Mouse (Mus musculus): ENCODE data around the gene Srp54a. TPM values are rescaled to one million over a fixed set of nuclear protein-coding genes. Genes with fewer than 3 reads are reported as not detected.
A peak's percentile ranks its signal among the peaks of the same experiment; 100 is the strongest.
"Not testable (repeated sequence)": the region's sequence is repeated elsewhere in the genome, so short reads cannot be mapped to it uniquely, and the experiment has no call there.

The Srp54a gene
- polyA plus RNA-seq, 1 experiment from 2014 or later: 124 TPM

GRCm38 (mm10) chr12:55061006-55061405 is 19.1 kb upstream of the Srp54a start:
- no peaks in the 10 kb centered on the region for H3K4me1 ChIP-seq (replicated peaks; ENCODE audit: control insufficient read depth, insufficient read depth)
- no peak overlapping the region for H3K4me2 ChIP-seq (replicated peaks; ENCODE audit: low read depth)
- no peaks in the 10 kb centered on the region for H3K27me3 ChIP-seq (ENCODE audit: control insufficient read depth, insufficient read depth, low read length)
- DNase-seq (ENCODE audit: low spot score): no peak
- 78% methylated on average over 10 of the region's 10 CpGs for WGBS
- no peak overlapping the region for H3K4me3 ChIP-seq (ENCODE audit: low read depth, low read length)
- no peak for ATAC-seq (ENCODE audit: low FRiP score, low TSS enrichment)
- H3K9me3 ChIP-seq (ENCODE audit: control insufficient read depth, low read length): no peaks in the 10 kb centered on the region
- H3K36me3 ChIP-seq (ENCODE audit: control insufficient read depth, insufficient read depth, low read length): no peaks in the 10 kb centered on the region
- no peak overlapping the region for H3K9ac ChIP-seq (ENCODE audit: low read length)
- TF ChIP-seq CTCF (IDR thresholded peaks at IDR 0.05; ENCODE audit: low read depth) (no peak), EP300 (optimal IDR thresholded peaks at IDR 0.05) (no peak)
- no peak overlapping the region for H3K27ac ChIP-seq (replicated peaks)

GRCm38 (mm10) chr12:55062141-55062540 is 17.9 kb upstream of the Srp54a start:
- 88% methylated on average over 1 of the region's 1 CpGs for WGBS
- Histone ChIP-seq H3K9me3 (ENCODE audit: control insufficient read depth, low read length) (no peaks in the 10 kb centered on the region), H3K27ac (replicated peaks) (no peak overlapping the region), H3K4me2 (replicated peaks; ENCODE audit: low read depth) (no peak overlapping the region), H3K4me3 (ENCODE audit: low read depth, low read length) (no peak overlapping the region), H3K27me3 (ENCODE audit: control insufficient read depth, insufficient read depth, low read length) (no peaks in the 10 kb centered on the region), H3K9ac (ENCODE audit: low read length) (no peak overlapping the region), H3K36me3 (ENCODE audit: control insufficient read depth, insufficient read depth, low read length) (no peaks in the 10 kb centered on the region), H3K4me1 (replicated peaks; ENCODE audit: control insufficient read depth, insufficient read depth) (no peaks in the 10 kb centered on the region)
- no peak for DNase-seq (ENCODE audit: low spot score)
- no peak for ATAC-seq (ENCODE audit: low FRiP score, low TSS enrichment)
- no peak for TF ChIP-seq EP300 (optimal IDR thresholded peaks at IDR 0.05)
- TF ChIP-seq CTCF (IDR thresholded peaks at IDR 0.05; ENCODE audit: low read depth): no peak

GRCm38 (mm10) chr12:55072495-55072894 is 7.6 kb upstream of the Srp54a start:
- no peak for ATAC-seq (ENCODE audit: low FRiP score, low TSS enrichment)

GRCm38 (mm10) chr12:55073686-55074085 is 6.4 kb upstream of the Srp54a start:
- Histone ChIP-seq H3K9ac (ENCODE audit: low read length) (no peak overlapping the region), H3K4me3 (ENCODE audit: low read depth, low read length) (no peak overlapping the region), H3K27ac (replicated peaks) (no peak overlapping the region), H3K9me3 (ENCODE audit: control insufficient read depth, low read length) (no peaks in the 10 kb centered on the region), H3K27me3 (ENCODE audit: control insufficient read depth, insufficient read depth, low read length) (no peaks in the 10 kb centered on the region), H3K4me1 (replicated peaks; ENCODE audit: control insufficient read depth, insufficient read depth) (no peaks in the 10 kb centered on the region), H3K36me3 (ENCODE audit: control insufficient read depth, insufficient read depth, low read length) (no peaks in the 10 kb centered on the region), H3K4me2 (replicated peaks; ENCODE audit: low read depth) (no peak overlapping the region)
- ATAC-seq (ENCODE audit: low FRiP score, low TSS enrichment) (no peak), DNase-seq (ENCODE audit: low spot score) (no peak)
- WGBS: 88% methylated on average over 7 of the region's 7 CpGs
- TF ChIP-seq CTCF (IDR thresholded peaks at IDR 0.05; ENCODE audit: low read depth) (no peak), EP300 (optimal IDR thresholded peaks at IDR 0.05) (no peak)

More at GRCm38 (mm10) chr12:55072495-55072894, 7.6 kb upstream of the Srp54a start:
- H3K4me1 ChIP-seq (replicated peaks; ENCODE audit: control insufficient read depth, insufficient read depth): no peaks in the 10 kb centered on the region
- H3K36me3 ChIP-seq (ENCODE audit: control insufficient read depth, insufficient read depth, low read length): no peaks in the 10 kb centered on the region; the same call in 1 of the 2 replicates
- WGBS: 63% methylated on average over 4 of the region's 4 CpGs
- DNase-seq (ENCODE audit: low spot score): no peak
- TF ChIP-seq EP300 (optimal IDR thresholded peaks at IDR 0.05) (no peak), CTCF (IDR thresholded peaks at IDR 0.05; ENCODE audit: low read depth) (no peak)
- H3K9me3 ChIP-seq (ENCODE audit: control insufficient read depth, low read length): no peaks in the 10 kb centered on the region
- no peak overlapping the region for H3K27ac ChIP-seq (replicated peaks)
- no peak overlapping the region for H3K9ac ChIP-seq (ENCODE audit: low read length)
- no peak overlapping the region for H3K4me3 ChIP-seq (ENCODE audit: low read depth, low read length)
- no peaks in the 10 kb centered on the region for H3K27me3 ChIP-seq (ENCODE audit: control insufficient read depth, insufficient read depth, low read length)
- H3K4me2 ChIP-seq (replicated peaks; ENCODE audit: low read depth): no peak overlapping the region

GRCm38 (mm10) chr12:55075296-55075695 is 4.8 kb upstream of the Srp54a start:
- 93% methylated on average over 2 of the region's 2 CpGs for WGBS
- H3K36me3 ChIP-seq (ENCODE audit: control insufficient read depth, insufficient read depth, low read length): no peaks in the 10 kb centered on the region
- ATAC-seq (ENCODE audit: low FRiP score, low TSS enrichment): no peak
- no peak overlapping the region for H3K27ac ChIP-seq (replicated peaks)
- no peak overlapping the region for H3K4me3 ChIP-seq (ENCODE audit: low read depth, low read length)
- no peak overlapping the region for H3K4me2 ChIP-seq (replicated peaks; ENCODE audit: low read depth)
- no peaks in the 10 kb centered on the region for H3K4me1 ChIP-seq (replicated peaks; ENCODE audit: control insufficient read depth, insufficient read depth)
- TF ChIP-seq CTCF (IDR thresholded peaks at IDR 0.05; ENCODE audit: low read depth): no peak
- no peak for TF ChIP-seq EP300 (optimal IDR thresholded peaks at IDR 0.05)
- no peak overlapping the region for H3K9ac ChIP-seq (ENCODE audit: low read length)
- DNase-seq (ENCODE audit: low spot score): no peak
- H3K9me3 ChIP-seq (ENCODE audit: control insufficient read depth, low read length): no peaks in the 10 kb centered on the region
- H3K27me3 ChIP-seq (ENCODE audit: control insufficient read depth, insufficient read depth, low read length): no peaks in the 10 kb centered on the region

GRCm38 (mm10) chr12:55078706-55079105 is 1.4 kb upstream of the Srp54a start:
- not testable (repeated sequence) for DNase-seq (ENCODE audit: low spot score); H3K4me2 ChIP-seq (replicated peaks; ENCODE audit: low read depth); H3K36me3 ChIP-seq (ENCODE audit: control insufficient read depth, insufficient read depth, low read length); H3K4me3 ChIP-seq (ENCODE audit: low read depth, low read length); H3K9ac ChIP-seq (ENCODE audit: low read length); H3K4me1 ChIP-seq (replicated peaks; ENCODE audit: control insufficient read depth, insufficient read depth); H3K9me3 ChIP-seq (ENCODE audit: control insufficient read depth, low read length); H3K27me3 ChIP-seq (ENCODE audit: control insufficient read depth, insufficient read depth, low read length); H3K27ac ChIP-seq (replicated peaks); ATAC-seq (ENCODE audit: low FRiP score, low TSS enrichment)
- WGBS: 41% methylated on average over 2 of the region's 2 CpGs
- TF ChIP-seq CTCF (IDR thresholded peaks at IDR 0.05; ENCODE audit: low read depth): peak; percentile 58

GRCm38 (mm10) chr12:55080601-55080942 is 510 bp downstream of the Srp54a start:
- not testable (repeated sequence) for H3K27me3 ChIP-seq (ENCODE audit: control insufficient read depth, insufficient read depth, low read length); H3K4me1 ChIP-seq (replicated peaks; ENCODE audit: control insufficient read depth, insufficient read depth); DNase-seq (ENCODE audit: low spot score); ATAC-seq (ENCODE audit: low FRiP score, low TSS enrichment); H3K9me3 ChIP-seq (ENCODE audit: control insufficient read depth, low read length); H3K36me3 ChIP-seq (ENCODE audit: control insufficient read depth, insufficient read depth, low read length)
- peak overlapping the region; percentile 45 for H3K4me2 ChIP-seq (replicated peaks; ENCODE audit: low read depth)
- H3K27ac ChIP-seq (replicated peaks): peak overlapping the region; percentile 90
- H3K4me3 ChIP-seq (ENCODE audit: low read depth, low read length): peak overlapping the region; percentile 64
- H3K9ac ChIP-seq (ENCODE audit: low read length): peak overlapping the region; percentile 77
- under 1% methylated on average over 25 of the region's 25 CpGs for WGBS

GRCm38 (mm10) chr12:55092127-55092526 is 12.1 kb downstream of the Srp54a start:
- not testable (repeated sequence) for DNase-seq (ENCODE audit: low spot score); H3K9ac ChIP-seq (ENCODE audit: low read length); H3K9me3 ChIP-seq (ENCODE audit: control insufficient read depth, low read length); H3K27ac ChIP-seq (replicated peaks); H3K4me2 ChIP-seq (replicated peaks; ENCODE audit: low read depth); H3K27me3 ChIP-seq (ENCODE audit: control insufficient read depth, insufficient read depth, low read length); H3K4me3 ChIP-seq (ENCODE audit: low read depth, low read length); H3K4me1 ChIP-seq (replicated peaks; ENCODE audit: control insufficient read depth, insufficient read depth); H3K36me3 ChIP-seq (ENCODE audit: control insufficient read depth, insufficient read depth, low read length)
- peak; percentile 97 for ATAC-seq (ENCODE audit: low FRiP score, low TSS enrichment)
- WGBS: 79% methylated on average over 1 of the region's 7 CpGs

GRCm38 (mm10) chr12:55112616-55113015 is 32.6 kb downstream of the Srp54a start:
- not testable (repeated sequence) for H3K36me3 ChIP-seq (ENCODE audit: control insufficient read depth, insufficient read depth, low read length)
- no CpG with 5 or more reads among the region's 7 CpGs for WGBS

More at GRCm38 (mm10) chr12:55112616-55113015, 32.6 kb downstream of the Srp54a start:
- H3K4me3 ChIP-seq (ENCODE audit: low read depth, low read length); H3K4me1 ChIP-seq (replicated peaks; ENCODE audit: control insufficient read depth, insufficient read depth); DNase-seq (ENCODE audit: low spot score); H3K4me2 ChIP-seq (replicated peaks; ENCODE audit: low read depth); ATAC-seq (ENCODE audit: low FRiP score, low TSS enrichment); H3K9ac ChIP-seq (ENCODE audit: low read length); H3K27ac ChIP-seq (replicated peaks); H3K9me3 ChIP-seq (ENCODE audit: control insufficient read depth, low read length); H3K27me3 ChIP-seq (ENCODE audit: control insufficient read depth, insufficient read depth, low read length): not testable (repeated sequence)
